Mouse (Mus musculus): ENCODE results near the gene Vrk3. TPM values are rescaled to one million over a fixed set of nuclear protein-coding genes. Genes with fewer than 3 reads are reported as not detected.

Gene Vrk3
- total RNA-seq, 2 experiments from 2014 or later, result 24.5 to 30.8 TPM

GRCm38 (mm10) chr7:44814952-44815553, 66.8 kb downstream of the Vrk3 start:
- intact Hi-C loops (cut with DNase I), result no loop called here
- peak in 1 of 2 experiments; percentile 49 for DNase-seq (ENCODE audit: extremely low spot score in 1 of 2, low spot score in 2 of 2)

GRCm38 (mm10) chr7:44815721-44816469, 67.7 kb downstream of the Vrk3 start, which contains the start of the genes Nup62 and Il4i1:
Gene Nup62 (plus strand): TSS chr7:44816088.
Gene Il4i1 (plus strand): TSS chr7:44816387.
- intact Hi-C loops (cut with DNase I), result loop anchor here (2.0 kb wide), 1 partner anchor 71 kb away; no protein-coding TSS in a partner anchor
- DNase-seq (ENCODE audit: extremely low spot score in 1 of 2, low spot score in 2 of 2), result peak; percentile 98 to 100

GRCm38 (mm10) chr7:44816470-44817021, 68.3 kb downstream of the Vrk3 start, which contains the start of gene Atf5:
Gene Atf5 (minus strand): TSS chr7:44816658.
- DNase-seq (ENCODE audit: extremely low spot score in 1 of 2, low spot score in 2 of 2), result no peak
- intact Hi-C loops (cut with DNase I), result loop anchor here (2.0 kb wide), 1 partner anchor 72 kb away; no protein-coding TSS in a partner anchor

GRCm38 (mm10) chr7:44817441-44817840, 69.2 kb downstream of the Vrk3 start:
- peak in 1 of 2 experiments; percentile 7 for DNase-seq (ENCODE audit: extremely low spot score in 1 of 2, low spot score in 2 of 2)
- intact Hi-C loops (cut with DNase I), result loop anchor here (2.0 kb wide), 1 partner anchor 73 kb away; no protein-coding TSS in a partner anchor

GRCm38 (mm10) chr7:44818164-44818563, 70.0 kb downstream of the Vrk3 start:
- intact Hi-C loops (cut with DNase I), result no loop called here
- DNase-seq (ENCODE audit: extremely low spot score in 1 of 2, low spot score in 2 of 2), result peak in 1 of 2 experiments; percentile 20

- intact Hi-C loops (cut with DNase I), result no loop called here
- peak in 1 of 2 experiments; percentile 69 for DNase-seq (ENCODE audit: extremely low spot score in 1 of 2, low spot score in 2 of 2)
Measured at GRCm38 (mm10) chr7:44818751-44819235, 70.6 kb downstream of the Vrk3 start.

GRCm38 (mm10) chr7:44819391-44819790, 71.2 kb downstream of the Vrk3 start:
- intact Hi-C loops (cut with DNase I), result no loop called here
- DNase-seq (ENCODE audit: extremely low spot score in 1 of 2, low spot score in 2 of 2), result peak in 1 of 2 experiments; percentile 4

GRCm38 (mm10) chr7:44819863-44820262, 71.7 kb downstream of the Vrk3 start:
- intact Hi-C loops (cut with DNase I), result no loop called here
- peak in 1 of 2 experiments; percentile 18 for DNase-seq (ENCODE audit: extremely low spot score in 1 of 2, low spot score in 2 of 2)

- intact Hi-C loops (cut with DNase I), result no loop called here
- peak in 1 of 2 experiments; percentile 2 for DNase-seq (ENCODE audit: extremely low spot score in 1 of 2, low spot score in 2 of 2)
Measured at GRCm38 (mm10) chr7:44820525-44820924, 72.3 kb downstream of the Vrk3 start.

GRCm38 (mm10) chr7:44821666-44822448, 73.6 kb downstream of the Vrk3 start:
- intact Hi-C loops (cut with DNase I), result no loop called here
- DNase-seq (ENCODE audit: extremely low spot score in 1 of 2, low spot score in 2 of 2), result peak in 1 of 2 experiments; percentile 13

- DNase-seq (ENCODE audit: extremely low spot score in 1 of 2, low spot score in 2 of 2), result peak in 1 of 2 experiments; percentile 17
- intact Hi-C loops (cut with DNase I), result no loop called here
Measured at GRCm38 (mm10) chr7:44823409-44823808, 75.2 kb downstream of the Vrk3 start.

- DNase-seq (ENCODE audit: extremely low spot score in 1 of 2, low spot score in 2 of 2), result peak; percentile 76 to 83
- intact Hi-C loops (cut with DNase I), result loop anchor here (2.0 kb wide), 1 partner anchor 100 kb away; no protein-coding TSS in a partner anchor
Measured at GRCm38 (mm10) chr7:44824872-44825271, 76.7 kb downstream of the Vrk3 start.

GRCm38 (mm10) chr7:44826771-44827170, 78.6 kb downstream of the Vrk3 start:
- no peak for DNase-seq (ENCODE audit: extremely low spot score in 1 of 2, low spot score in 2 of 2)
- intact Hi-C loops (cut with DNase I), result no loop called here

Other genes starting within 250 kb of the Vrk3 start
- under 1 TPM; 0.09 to 0.53 TPM for gene Mybpc2, start 223.8 kb upstream of the Vrk3 start, total RNA-seq (2021)
- under 1 TPM in 1 of 2 experiments, not detected in 1; 0.13 TPM for gene Spib, start 216.3 kb upstream of the Vrk3 start, total RNA-seq (2021)
- gene Pold1, start 199.6 kb upstream of the Vrk3 start, total RNA-seq (2021), result 1 to 10 TPM; 6.9 to 7.2 TPM
- 10 to 100 TPM; 49.6 to 53.6 TPM for gene Nr1h2, start 194.5 kb upstream of the Vrk3 start, total RNA-seq (2021)
- under 1 TPM in 1 of 2 experiments, not detected in 1; 0.32 TPM for gene Napsa, start 176.0 kb upstream of the Vrk3 start, total RNA-seq (2021)
- gene Kcnc3, start 157.7 kb upstream of the Vrk3 start, total RNA-seq (2021), result 10 to 100 TPM; 48.5 to 55.4 TPM
- 1 to 10 TPM; 9.1 to 9.7 TPM for gene Myh14, start 77.6 kb upstream of the Vrk3 start, total RNA-seq (2021)
- gene Izumo2, start 39.7 kb upstream of the Vrk3 start, total RNA-seq (2021), result not detected
- under 1 TPM; 0.79 to 0.81 TPM for gene Zfp473, start 2.6 kb downstream of the Vrk3 start, total RNA-seq (2021)
- 10 to 100 TPM; 39.8 to 42.9 TPM for gene Nup62, start 67.7 kb downstream of the Vrk3 start, total RNA-seq (2021)
- gene Il4i1, start 68.0 kb downstream of the Vrk3 start, total RNA-seq (2021), result 1 to 10 TPM; 1.1 to 2.7 TPM
- gene Atf5, start 68.2 kb downstream of the Vrk3 start, total RNA-seq (2021), result 10 to 100 TPM; 23.6 to 24.1 TPM
- gene Akt1s1, start 100.6 kb downstream of the Vrk3 start, total RNA-seq (2021), result 10 to 100 TPM; 69.6 to 74.9 TPM
- 10 to 100 TPM; 43.2 to 61.0 TPM for gene Tbc1d17, start 100.7 kb downstream of the Vrk3 start, total RNA-seq (2021)
- gene Pnkp, start 108.7 kb downstream of the Vrk3 start, total RNA-seq (2021), result 10 to 100 TPM; 28.1 to 31.1 TPM
- 100 to 1,000 TPM; 251 to 269 TPM for gene Ptov1, start 121.4 kb downstream of the Vrk3 start, total RNA-seq (2021)
- 100 to 1,000 TPM in 1 of 2 experiments, 10 to 100 TPM in 1; 98.0 to 110 TPM for gene Med25, start 144.3 kb downstream of the Vrk3 start, total RNA-seq (2021)
- 10 to 100 TPM; 17.8 to 19.0 TPM for gene Fuz, start 147.7 kb downstream of the Vrk3 start, total RNA-seq (2021)
- gene Ap2a1, start 181.1 kb downstream of the Vrk3 start, total RNA-seq (2021), result 100 to 1,000 TPM; 356 to 358 TPM
- 1 to 10 TPM; 1.0 to 1.7 TPM for gene Tsks, start 194.8 kb downstream of the Vrk3 start, total RNA-seq (2021)
- 10 to 100 TPM; 93.4 to 95.5 TPM for gene Cpt1c, start 226.4 kb downstream of the Vrk3 start, total RNA-seq (2021)
- gene Prmt1, start 238.2 kb downstream of the Vrk3 start, total RNA-seq (2021), result 100 to 1,000 TPM; 253 to 257 TPM
- gene Irf3, start 249.2 kb downstream of the Vrk3 start, total RNA-seq (2021), result 10 to 100 TPM; 25.5 to 32.2 TPM

All from left cerebral cortex, postnatal 10 days (tissue).